Mouse (Mus musculus): ENCODE data around the gene Pgam5. TPM values are rescaled to one million over a fixed set of nuclear protein-coding genes. Genes with fewer than 3 reads are reported as not detected.

Gene Pgam5
- total RNA-seq, 2 experiments from 2014 or later, result 25.1 to 29.8 TPM

GRCm38 (mm10) chr5:110230780-110231461 lies 38.8 kb downstream of the Pgam5 start, which contains the start of gene Ankle2:
TSS of gene Ankle2 (plus strand) at chr5:110231004.
- DNase-seq (ENCODE audit: low spot score in 2 of 2), result peak; percentile 88 to 91

- no peak for DNase-seq (ENCODE audit: low spot score in 2 of 2)
Measured at GRCm38 (mm10) chr5:110230401-110230779, 39.3 kb downstream of the Pgam5 start.

GRCm38 (mm10) chr5:110227336-110227883 lies 42.3 kb downstream of the Pgam5 start:
- DNase-seq (ENCODE audit: low spot score in 2 of 2), result no peak

- DNase-seq (ENCODE audit: low spot score in 2 of 2), result no peak
Measured at GRCm38 (mm10) chr5:110225056-110225455, 44.7 kb downstream of the Pgam5 start.

GRCm38 (mm10) chr5:110222757-110223156 lies 47.0 kb downstream of the Pgam5 start:
- no peak for DNase-seq (ENCODE audit: low spot score in 2 of 2)

- DNase-seq (ENCODE audit: low spot score in 2 of 2), result no peak
Measured at GRCm38 (mm10) chr5:110220331-110220730, 49.4 kb downstream of the Pgam5 start.

- no peak for DNase-seq (ENCODE audit: low spot score in 2 of 2)
Measured at GRCm38 (mm10) chr5:110216780-110217179, 52.9 kb downstream of the Pgam5 start.

- no peak for DNase-seq (ENCODE audit: low spot score in 2 of 2)
Measured at GRCm38 (mm10) chr5:110211312-110211711, 58.4 kb downstream of the Pgam5 start.

Other genes with a start within 250 kb of the Pgam5 start
- 1 to 10 TPM; 2.8 to 3.9 TPM for gene Gm17655, start 197.4 kb downstream of the Pgam5 start, total RNA-seq (2021)
- gene Gm35315, start 175.5 kb downstream of the Pgam5 start, total RNA-seq (2021), result under 1 TPM; 0.23 to 0.29 TPM
- not detected for gene Plcxd1, start 169.9 kb downstream of the Pgam5 start, total RNA-seq (2021)
- 10 to 100 TPM; 24.5 to 29.1 TPM for gene Gtpbp6, start 161.7 kb downstream of the Pgam5 start, total RNA-seq (2021)
- 1 to 10 TPM; 2.9 to 4.1 TPM for gene Zfp605, start 159.8 kb downstream of the Pgam5 start, total RNA-seq (2021)
- 10 to 100 TPM; 24.8 to 27.6 TPM for gene Chfr, start 134.1 kb downstream of the Pgam5 start, total RNA-seq (2021)
- gene Golga3, start 93.2 kb downstream of the Pgam5 start, total RNA-seq (2021), result 10 to 100 TPM; 43.8 to 46.8 TPM
- 10 to 100 TPM; 35.1 to 40.3 TPM for gene Ankle2, start 38.9 kb downstream of the Pgam5 start, total RNA-seq (2021)
- 10 to 100 TPM; 22.4 to 23.5 TPM for gene Pxmp2, start 16.3 kb upstream of the Pgam5 start, total RNA-seq (2021)
- 10 to 100 TPM; 14.3 to 15.0 TPM for gene Pole, start 16.4 kb upstream of the Pgam5 start, total RNA-seq (2021)
- gene P2rx2, start 73.3 kb upstream of the Pgam5 start, total RNA-seq (2021), result not detected
- gene Lrcol1, start 74.8 kb upstream of the Pgam5 start, total RNA-seq (2021), result not detected
- gene Fbrsl1, start 178.6 kb upstream of the Pgam5 start, total RNA-seq (2021), result 10 to 100 TPM; 42.7 to 45.7 TPM